Mouse (Mus musculus) left cerebral cortex, postnatal 4 days (tissue): Measurements from ENCODE around the gene Slc29a3. TPM values are rescaled to one million over a fixed set of nuclear protein-coding genes. Genes with fewer than 3 reads are reported as not detected.
"Not testable (repeated sequence)": the region's sequence is repeated elsewhere in the genome, so short reads cannot be mapped to it uniquely, and the experiment has no call there.

Experiments
- DNase-seq: peaks from one replicate; pipeline ENCODE4 v3.0.0-alpha.2; 2022
- intact Hi-C: fragments of 180-260 bp; cut with DNase I; formaldehyde crosslinking; loops from one replicate; pipeline ENCODE4 v1.15.1; 2025
- total RNA-seq, 2 experiments: library from RNA; stranded (reverse); gene quantifications; 2 replicates each; pipeline ENCODE4 v1.2.3; 2021

The Slc29a3 gene
- total RNA-seq, 2 experiments from 2014 or later, result 16.3 to 19.6 TPM

DNA sequence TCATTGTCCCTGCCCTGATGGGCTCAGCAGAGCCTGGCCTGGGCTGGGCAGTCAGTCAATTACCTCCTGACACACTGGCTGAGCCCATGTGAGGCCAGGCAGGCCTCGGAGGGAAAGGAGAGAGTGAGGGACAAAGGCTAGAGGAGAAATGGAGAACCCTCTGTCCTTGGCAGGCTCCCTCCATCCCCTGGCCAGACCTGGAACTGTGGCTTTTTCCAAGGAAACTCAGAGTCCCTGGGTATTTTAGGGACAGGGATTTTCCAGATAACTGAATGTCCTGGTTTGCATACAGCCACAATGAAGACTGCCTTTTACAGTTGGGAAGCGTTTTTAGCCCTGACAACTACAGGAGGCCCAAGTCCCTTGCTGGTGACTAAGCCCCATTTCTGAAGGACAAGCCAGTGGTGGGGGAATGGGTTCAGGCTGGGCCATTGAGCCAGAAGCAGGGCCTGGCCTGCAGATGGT, 20.2 kb downstream of the Slc29a3 start:
- intact Hi-C loops, result no loop called here
- DNase-seq, result no peak

DNA sequence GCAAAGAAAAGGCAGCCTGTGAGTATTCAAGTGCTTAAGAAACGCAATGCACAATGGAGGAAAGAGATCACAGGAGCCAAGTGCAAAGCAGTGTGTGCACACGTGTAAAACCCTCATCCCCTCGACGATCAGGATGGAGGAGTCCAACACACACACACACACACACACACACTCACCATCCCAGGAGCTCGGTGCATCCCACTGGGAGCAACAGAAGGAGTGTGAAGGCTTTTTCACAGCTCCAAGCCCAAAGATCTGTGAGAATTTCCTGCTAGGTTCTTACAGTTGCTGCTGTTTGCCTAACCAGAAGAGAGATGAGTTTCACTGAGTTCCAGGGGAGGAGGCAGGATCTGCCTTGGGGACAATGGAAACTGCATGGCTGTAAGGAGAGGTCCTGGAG, 20.9 kb downstream of the Slc29a3 start:
- intact Hi-C loops, result no loop called here
- DNase-seq, result no peak

DNA sequence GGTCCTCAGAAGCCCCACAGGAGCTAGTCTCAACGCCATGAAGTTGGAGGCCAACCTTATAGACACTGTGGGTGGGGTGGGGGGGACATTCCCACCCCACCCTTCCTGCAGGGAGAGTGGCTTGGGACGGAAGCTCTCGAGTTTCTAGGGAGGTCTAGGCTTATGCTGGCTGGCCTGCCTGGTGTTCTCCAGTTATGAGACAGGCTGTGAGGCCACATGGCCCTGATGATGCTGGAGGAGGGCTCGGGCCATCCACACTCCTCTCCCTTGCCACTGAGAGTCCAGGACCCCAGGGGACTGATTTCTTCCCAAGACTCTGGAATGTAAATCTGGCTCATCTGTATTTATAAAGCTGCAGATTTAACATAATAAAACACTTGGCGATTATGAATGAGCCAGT, 25.3 kb downstream of the Slc29a3 start:
- intact Hi-C loops, result no loop called here
- no peak for DNase-seq

DNA sequence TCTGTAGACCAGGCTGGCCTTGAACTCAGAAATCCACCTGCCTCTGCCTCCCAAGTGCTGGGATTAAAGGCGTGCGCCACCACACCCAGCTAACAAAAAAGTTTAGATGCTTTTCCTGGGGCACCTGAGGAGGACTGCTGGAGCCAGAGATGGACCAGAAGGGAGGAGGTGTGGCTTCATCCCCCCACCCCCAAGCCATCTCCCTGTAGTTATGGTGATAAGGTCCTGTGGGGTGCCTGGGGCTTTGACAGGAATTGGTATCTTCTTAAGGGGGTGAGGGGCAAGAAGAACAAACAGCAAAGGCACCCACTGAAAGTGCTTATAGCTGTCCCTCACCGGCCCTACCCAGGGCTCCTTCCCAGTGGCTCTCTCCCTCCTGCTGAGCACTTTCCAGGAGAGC, 25.7 kb downstream of the Slc29a3 start:
- DNase-seq, result no peak
- intact Hi-C loops, result no loop called here

DNA sequence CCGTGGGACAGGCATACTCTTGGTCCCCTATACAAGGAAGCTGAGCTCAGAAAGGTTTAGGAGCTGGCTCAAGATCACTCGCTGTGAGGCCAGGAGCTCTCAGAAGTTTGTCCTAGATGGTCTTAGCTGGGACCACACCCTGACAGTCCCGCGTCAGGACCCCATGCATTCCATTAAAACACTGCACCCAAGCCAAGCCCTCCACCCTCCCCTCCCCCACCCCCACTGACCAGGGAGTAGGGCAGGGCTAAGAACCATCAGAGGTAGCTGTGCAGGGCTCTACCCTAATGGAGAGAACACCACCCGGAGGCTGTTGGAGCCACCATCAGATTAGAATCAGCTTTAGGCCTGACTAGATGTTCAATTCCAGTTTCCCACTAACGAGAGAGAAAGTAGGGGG, 28.1 kb downstream of the Slc29a3 start:
- no peak for DNase-seq
- intact Hi-C loops, result no loop called here

DNA sequence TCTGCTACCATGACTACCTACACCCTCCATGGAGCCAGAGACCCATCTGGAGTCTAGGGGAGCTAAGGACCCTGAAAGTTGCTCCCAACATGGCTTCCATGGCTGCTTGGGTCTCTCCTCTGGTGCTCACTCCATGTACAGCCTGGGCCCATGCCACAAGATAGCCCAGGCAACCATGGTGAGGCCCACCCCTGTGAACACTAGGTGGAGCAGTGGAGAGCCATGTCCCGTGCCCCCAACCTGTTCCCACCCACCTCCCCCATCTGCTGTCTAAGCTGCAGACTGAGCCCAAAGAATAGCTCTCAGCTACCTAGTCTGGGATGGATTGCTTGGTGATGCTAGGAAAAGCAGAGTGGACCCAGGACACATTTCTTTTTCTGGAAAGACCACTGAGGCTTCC, 29.2 kb downstream of the Slc29a3 start:
- intact Hi-C loops, result no loop called here
- DNase-seq, result no peak

DNA sequence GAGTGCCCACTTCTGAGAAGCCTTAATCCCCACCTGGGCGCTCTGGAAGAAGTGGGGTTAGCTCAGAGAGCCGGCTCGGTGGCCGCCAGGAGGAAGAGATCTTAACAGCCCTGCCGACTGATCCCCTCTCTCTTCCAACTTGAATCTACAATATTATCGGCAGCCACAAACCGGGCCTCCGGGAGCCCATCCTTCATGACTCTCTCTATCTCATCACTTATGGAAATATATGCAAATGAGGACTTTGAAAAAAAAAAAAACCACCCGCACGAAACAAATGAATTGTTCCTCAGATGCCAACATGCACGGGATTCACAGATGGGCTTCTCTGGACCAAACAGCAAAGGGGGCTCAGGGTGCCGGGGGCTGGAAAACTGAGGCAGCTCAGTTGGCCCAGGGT, 31.0 kb downstream of the Slc29a3 start:
- no peak for DNase-seq

DNA sequence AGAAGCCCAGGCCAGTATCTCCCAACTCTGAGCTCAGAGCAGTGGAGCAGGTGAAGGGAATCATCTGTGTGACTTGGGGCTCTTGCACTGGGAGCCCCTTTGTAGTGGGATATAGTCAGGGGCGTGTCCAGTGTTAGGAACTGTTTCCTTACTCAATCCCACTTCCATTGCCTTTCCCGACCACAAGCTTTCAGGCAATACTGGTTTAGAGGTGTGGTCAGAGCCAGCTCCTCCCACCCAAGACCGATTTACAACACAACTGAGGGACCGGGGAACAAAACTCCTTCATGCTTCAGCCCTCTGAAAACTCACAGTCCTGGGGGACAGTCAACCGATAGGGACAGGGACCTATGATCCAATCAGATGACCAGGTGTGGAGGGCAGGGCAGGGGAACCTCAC, 32.1 kb downstream of the Slc29a3 start:
- DNase-seq, result no peak
- intact Hi-C loops, result no loop called here

More for the DNA sequence above, 31.0 kb downstream of the Slc29a3 start:
- intact Hi-C loops, result no loop called here

DNA sequence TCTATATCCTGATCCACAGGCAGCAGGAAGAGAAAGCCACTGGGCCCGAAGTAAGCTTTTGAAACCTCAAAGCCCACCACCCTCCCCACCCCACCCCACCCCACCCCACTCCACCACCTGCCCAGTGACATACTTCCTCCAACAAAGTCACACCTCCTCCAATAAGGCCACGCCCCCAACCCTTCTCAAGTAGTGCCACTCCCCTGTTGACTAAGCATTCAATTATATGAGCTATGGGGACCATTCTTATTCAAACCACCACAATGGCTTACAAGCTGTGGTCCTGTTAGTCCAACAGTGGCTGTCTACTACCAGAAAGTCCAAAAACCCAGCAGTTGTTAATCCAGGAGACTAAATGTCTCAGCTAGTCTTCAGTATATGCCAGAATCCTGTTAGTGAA, 34.1 kb downstream of the Slc29a3 start:
- intact Hi-C loops, result no loop called here
- DNase-seq, result no peak

DNA sequence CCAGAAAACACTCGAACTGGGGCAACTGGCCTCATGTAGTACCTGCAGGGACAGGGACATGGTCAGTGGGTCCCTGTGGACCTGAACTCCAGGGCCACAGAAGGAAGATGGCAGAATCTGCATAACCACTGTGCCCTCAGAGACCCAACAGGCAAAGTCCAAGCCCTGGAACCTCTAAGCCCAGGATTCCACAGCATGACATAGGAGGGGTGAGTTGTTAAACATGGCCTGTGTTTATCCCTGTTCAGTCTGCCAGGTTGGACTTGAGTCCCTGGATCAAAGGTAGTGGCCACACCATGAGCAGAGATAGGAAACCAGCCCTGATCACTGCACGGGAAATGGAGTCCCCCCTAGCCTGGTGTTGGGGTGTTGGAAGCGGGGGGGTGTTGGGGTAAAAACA, 36.1 kb downstream of the Slc29a3 start:
- DNase-seq, result no peak
- intact Hi-C loops, result no loop called here

DNA sequence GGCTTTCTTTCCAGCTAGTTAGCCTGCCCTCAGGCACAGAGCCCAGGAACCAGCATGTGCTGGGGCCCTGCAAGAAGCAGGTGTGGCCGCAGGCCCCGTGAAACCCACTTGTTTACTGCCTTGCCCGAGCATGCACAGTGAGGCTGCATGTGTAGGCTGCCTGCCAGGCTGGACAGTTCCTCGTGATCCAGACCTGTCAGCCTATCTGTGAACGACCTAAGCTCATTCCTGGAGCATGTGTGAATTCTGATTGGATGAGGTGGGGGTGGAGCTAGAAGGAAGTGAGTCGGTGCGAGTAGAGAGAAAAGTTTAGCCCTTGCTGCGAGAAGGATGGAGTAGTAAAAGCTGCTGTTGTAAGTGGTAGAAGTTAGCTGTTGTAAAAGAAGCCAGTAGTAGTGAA, 40.3 kb downstream of the Slc29a3 start:
- DNase-seq, intact Hi-C loops: not testable (repeated sequence)

DNA sequence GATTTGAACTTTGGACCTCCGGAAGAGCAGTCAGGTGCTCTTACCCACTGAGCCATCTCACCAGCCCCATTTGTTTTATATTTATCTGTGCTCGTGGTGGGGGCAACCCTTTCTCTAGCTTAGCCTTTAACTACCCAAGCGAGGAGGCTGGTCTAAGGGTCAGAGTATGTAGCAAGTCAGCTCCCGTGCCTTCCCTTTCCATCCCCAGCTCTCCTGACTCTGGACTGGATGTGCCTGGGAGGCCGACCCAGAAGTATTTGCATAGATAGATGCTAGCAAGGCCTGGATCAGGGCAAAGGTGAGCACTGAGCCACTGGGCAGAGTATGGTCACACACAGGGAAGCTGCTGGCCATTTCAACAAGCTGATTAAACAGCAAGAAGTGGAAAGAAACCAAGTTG, 43.8 kb downstream of the Slc29a3 start:
- intact Hi-C loops, result no loop called here
- no peak for DNase-seq

DNA sequence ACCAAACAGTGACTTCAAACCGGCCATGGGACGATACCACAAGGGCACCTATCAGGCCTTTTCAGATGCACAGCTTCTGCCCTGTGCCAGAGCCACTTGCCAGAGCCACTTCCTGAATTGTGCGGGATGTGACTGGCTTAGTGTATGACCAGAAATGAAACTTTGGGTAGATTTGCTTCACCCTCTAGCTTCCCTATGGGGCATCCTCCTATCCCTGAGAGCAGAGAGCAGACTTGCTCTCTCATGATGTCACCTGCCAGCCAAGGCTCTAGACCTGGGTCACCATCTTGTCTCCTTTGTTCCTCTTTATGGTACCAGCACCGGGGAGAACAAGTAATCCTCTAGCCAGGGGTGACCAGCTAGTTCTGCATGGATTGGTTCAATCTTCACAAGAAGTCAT, 46.3 kb downstream of the Slc29a3 start:
- intact Hi-C loops, result no loop called here
- DNase-seq, result no peak

DNA sequence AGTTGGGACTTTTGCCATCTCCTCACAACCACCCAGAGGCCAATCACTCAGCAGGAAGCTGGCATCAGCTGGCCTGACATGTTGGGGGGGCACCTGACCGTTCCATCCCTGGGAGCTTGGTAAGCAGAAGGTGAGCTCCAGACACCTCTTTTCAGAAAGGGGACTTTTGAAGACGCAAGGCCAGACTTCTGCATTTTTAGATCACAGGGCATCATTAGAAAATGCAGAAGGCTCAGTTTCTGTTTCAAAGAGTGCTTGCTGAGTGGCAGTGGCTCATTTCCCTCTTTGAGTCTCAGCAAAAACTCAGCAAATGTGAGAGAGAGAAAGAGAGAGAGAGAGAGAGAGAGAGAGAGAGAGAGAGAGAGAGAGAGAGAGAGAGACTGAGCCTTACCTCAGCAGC, 47.5 kb downstream of the Slc29a3 start:
- DNase-seq, result no peak
- intact Hi-C loops, result no loop called here

DNA sequence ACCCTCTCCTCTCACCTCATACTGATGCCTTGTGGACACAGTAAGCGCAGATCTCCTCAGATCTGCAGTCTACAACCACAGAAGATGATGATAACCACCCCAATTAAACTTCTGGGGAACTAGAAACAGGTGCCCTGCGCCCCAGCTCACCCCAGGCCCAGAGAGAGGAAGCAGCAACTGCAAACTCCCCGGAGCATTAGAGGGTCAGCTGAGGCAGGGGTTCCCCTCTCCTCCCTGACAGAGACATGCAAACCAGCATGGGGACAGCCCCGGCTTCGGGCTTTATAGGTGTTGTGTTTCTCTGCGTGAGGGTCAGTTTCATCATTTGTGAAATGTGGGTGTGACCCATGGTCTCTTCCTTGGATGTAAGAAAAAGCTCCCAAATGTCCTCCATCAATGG, 54.8 kb downstream of the Slc29a3 start:
- intact Hi-C loops, result no loop called here
- DNase-seq, result no peak

DNA sequence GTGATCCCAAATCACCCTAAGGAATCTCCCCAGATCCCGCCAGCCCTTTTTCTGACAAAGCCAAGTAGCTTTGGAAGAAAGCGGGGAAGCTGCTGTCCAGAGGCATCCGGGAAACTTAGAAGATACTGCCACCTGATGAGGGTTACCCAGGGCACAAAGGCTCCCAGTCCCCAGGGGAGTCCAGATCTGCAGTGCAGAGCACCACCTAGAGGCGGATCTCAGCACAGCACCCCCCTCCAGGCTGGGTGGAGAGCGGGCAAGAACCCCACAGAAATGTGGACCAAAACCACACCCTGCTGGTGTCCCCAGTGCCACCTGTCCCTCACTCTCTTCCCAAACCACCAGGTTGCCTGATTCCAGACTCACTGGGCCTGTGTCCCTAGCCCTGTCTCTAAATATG, 55.6 kb downstream of the Slc29a3 start:
- peak; percentile 64 for DNase-seq

DNA sequence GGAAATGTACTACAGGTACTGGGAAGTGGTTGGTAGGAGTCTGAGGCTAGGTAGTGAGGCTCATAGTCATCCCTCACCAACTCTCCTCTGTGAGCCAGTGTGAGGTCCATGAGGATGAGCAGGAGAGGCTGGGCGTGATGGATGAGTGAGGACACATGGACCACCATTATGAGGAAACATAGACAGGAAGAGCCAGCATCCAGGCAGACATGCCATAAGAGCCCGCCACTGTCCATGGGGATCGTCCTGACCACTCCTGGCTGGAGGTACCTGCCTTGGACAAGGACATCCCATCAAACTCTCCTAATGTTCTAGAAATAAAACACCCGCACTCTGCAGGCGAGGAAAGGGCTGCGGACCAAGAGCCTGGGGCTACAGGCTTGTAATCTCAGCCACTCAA, 56.2 kb downstream of the Slc29a3 start, which contains the start of gene Cdh23:
Cdh23 (minus strand) TSS at position 101 of the 400 bp plus-strand sequence.
- intact Hi-C loops, result no loop called here
- no peak for DNase-seq

More for the DNA sequence above, 55.6 kb downstream of the Slc29a3 start:
- intact Hi-C loops, result no loop called here

DNA sequence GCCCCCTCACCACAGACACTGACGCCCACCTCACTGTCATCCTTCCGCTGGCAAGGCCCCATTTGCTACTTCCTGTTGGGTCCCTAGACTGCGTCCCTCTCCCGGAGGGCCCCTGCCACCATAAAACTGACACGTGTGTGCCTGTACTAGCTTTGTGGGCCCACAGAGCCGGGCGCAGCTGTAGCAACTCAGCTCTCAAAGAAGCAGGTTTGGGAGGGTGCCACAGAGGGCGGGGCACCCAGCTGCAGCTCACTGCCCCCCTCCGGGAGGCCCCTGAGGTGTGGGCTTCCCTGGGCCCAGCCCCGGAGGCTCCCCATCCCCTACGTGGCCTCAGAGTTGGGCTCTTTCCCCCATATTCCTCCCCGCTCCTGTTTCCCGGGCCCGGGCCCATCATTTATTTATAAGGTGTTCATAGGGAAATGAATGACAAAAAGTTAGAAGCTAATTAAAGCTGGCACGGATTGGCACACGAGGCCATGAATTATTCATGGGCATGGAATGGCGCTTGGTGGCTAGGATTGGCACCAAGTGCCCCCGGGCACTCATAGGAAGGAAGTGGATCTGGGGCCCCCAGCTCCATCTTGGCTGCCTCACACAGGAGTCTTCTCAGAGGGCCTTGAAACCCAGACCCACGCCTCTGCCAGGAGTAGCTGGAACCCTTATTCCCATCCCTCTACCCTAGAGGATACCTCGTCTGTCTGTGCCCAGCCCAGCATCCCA, 60.8 kb downstream of the Slc29a3 start:
- intact Hi-C loops, result loop anchor here (5.0 kb wide), 1 partner anchor 280 kb away; no protein-coding TSS in a partner anchor
- DNase-seq, result peak; percentile 43

DNA sequence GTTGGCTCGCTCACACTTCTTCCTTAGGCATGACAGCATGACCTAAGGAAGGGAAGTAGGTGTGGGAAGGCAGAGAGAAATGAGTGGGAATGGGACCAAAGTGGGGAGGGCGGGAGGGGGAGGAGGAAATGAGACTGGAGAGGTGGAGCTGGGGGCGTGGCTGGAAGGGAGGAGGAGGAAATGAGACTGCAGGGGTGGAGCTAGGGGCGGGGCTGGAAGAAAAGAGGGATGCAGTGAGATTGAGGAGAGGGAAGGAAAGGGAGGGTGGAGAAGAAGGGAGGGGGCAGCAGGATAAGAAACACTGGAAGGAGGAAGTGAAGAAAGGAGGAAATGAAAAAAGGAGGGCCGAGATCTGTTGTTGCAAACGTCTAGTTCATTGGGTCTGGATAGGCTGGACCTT, 61.6 kb downstream of the Slc29a3 start:
- intact Hi-C loops, result loop anchor here (5.0 kb wide), 1 partner anchor 279 kb away; no protein-coding TSS in a partner anchor
- no peak for DNase-seq

DNA sequence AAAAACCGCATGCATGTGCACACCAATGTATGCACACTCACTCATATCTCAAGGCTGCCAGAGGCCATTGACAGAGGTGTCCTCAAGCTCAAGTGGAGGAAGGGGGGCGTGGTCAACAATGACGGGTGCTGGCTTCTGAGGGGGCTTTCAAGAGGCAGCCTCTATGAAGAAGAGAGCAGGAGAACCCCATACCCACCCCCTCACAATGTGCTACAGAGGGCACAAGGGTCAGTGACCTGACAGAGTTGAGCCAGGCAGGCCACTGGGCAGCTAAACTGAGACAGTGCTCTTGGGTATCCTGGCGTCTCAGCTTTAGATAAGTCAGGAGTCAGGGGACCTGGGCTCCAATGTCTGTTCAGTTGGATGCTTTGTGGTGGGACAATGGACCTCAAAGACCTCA, 63.2 kb downstream of the Slc29a3 start:
- intact Hi-C loops, result loop anchor here (5.0 to 10.0 kb wide), 2 partner anchors 155 to 267 kb away; no protein-coding TSS in a partner anchor

DNA sequence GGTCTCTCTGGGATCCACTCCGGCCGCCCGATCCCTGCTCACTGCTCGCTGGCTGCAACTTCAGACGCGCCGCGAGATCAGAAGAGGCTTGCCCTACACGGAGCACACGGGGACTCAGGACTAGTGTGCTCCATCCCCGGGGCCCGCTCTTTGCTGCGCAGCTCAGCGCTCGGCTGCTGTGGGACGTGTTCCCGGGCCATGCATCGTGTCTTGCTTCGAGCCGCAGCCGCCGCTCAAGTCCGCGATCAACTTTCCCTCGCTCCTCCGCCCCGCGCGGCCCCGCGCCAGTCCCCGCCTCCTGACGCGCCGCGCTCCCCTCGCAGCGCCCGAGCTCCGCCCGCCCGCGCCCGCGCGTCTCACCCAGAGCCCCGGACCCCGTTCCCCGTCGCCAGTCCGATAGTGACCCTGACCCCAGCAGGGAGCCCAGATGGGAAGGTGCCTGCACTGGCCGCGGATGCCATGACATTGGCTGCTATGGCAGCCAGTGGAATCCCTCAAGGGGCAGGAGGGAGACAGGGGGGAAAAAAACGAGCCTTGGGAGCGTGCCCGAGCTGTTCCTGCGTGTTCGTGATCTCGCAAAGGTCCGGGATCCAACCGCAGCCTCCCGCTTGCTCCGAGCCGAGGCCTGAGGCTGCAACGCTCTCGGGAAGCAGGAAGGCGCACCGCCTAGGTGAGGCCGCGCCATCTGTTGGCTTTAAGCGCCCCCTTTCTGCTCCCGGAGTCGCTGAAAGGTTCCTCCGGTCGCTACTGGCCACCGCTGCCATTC, 65.4 kb downstream of the Slc29a3 start:
- intact Hi-C loops, result loop anchor here (5.0 to 10.0 kb wide), 2 partner anchors 152 to 265 kb away; no protein-coding TSS in a partner anchor
- DNase-seq, result peak; percentile 62

More for the DNA sequence above, 63.2 kb downstream of the Slc29a3 start:
- no peak for DNase-seq

DNA sequence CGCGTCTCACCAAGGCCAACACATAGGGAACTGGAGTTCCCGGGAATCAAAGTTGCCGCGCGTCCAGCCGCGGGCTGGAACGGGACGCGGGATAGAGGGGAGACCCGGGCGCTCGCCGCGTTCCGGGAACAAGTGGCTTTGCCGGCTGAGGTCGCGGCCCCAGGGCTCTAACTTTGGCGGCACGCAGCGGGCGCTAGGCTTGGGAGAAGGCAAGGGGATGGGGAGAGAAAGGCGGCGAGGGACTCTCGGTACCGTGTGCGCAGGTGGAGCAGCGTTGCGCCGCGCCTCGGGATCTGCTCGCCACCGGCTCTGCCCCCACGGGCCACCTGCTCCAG, 66.0 kb downstream of the Slc29a3 start:
- intact Hi-C loops, result loop anchor here (5.0 to 10.0 kb wide), 2 partner anchors 152 to 264 kb away; no protein-coding TSS in a partner anchor
- DNase-seq, result no peak
